Mouse (Mus musculus): ENCODE results near the gene Selenon. TPM values are rescaled to one million over a fixed set of nuclear protein-coding genes. Genes with fewer than 3 reads are reported as not detected.
A peak's percentile ranks its signal among the peaks of the same experiment; 100 is the strongest.

Selenon gene
- polyA plus RNA-seq, 1 experiment from 2014 or later: 7.5 TPM

DNA sequence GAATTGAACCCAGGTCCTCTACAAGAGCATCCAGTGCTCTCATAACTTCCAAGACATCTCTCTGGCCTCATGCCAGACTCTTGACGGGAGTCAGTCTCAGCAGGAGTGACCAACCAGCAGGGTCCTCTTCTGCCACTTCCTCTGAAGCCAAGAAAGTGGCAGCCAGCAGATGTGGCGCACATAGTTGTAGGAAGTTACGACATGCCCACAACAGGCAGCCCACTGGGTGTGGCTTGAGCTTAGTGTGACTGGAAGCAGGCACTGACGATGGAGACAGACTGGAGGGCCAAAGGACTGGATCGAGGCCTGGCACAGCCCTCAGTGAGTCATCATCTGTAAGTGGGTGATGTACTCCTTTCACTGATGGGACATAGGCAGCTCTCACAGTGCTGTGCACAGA is 37.0 kb upstream of the Selenon start:
- Histone ChIP-seq H3K4me3 (no peak overlapping the region), H3K9me3 (no peaks in the 10 kb centered on the region), H3K4me2 (no peak overlapping the region), H3K27me3 (replicated peaks) (no peaks in the 10 kb centered on the region), H3K4me1 (peaks cover 26% of the 10 kb centered on the region), H3K36me3 (peaks cover 11% of the 10 kb centered on the region), H3K27ac (replicated peaks) (no peak overlapping the region), H3K9ac (no peak overlapping the region)
- ATAC-seq (ENCODE audit: extremely low read depth, insufficient number of reproducible peaks, low FRiP score, low TSS enrichment): no peak
- WGBS: 76% methylated on average over 5 of the region's 5 CpGs

GRCm38 (mm10) chr4:134588287-134588686 is 36.3 kb upstream of the Selenon start:
- no peaks in the 10 kb centered on the region for H3K9me3 ChIP-seq
- no peak overlapping the region for H3K27ac ChIP-seq (replicated peaks)
- ATAC-seq (ENCODE audit: extremely low read depth, insufficient number of reproducible peaks, low FRiP score, low TSS enrichment): no peak
- peaks cover 28% of the 10 kb centered on the region for H3K4me1 ChIP-seq
- no peak overlapping the region for H3K4me2 ChIP-seq
- H3K27me3 ChIP-seq (replicated peaks): no peaks in the 10 kb centered on the region
- 81% methylated on average over 9 of the region's 9 CpGs for WGBS
- no peak overlapping the region for H3K9ac ChIP-seq
- peaks cover 11% of the 10 kb centered on the region for H3K36me3 ChIP-seq
- H3K4me3 ChIP-seq: no peak overlapping the region

DNA sequence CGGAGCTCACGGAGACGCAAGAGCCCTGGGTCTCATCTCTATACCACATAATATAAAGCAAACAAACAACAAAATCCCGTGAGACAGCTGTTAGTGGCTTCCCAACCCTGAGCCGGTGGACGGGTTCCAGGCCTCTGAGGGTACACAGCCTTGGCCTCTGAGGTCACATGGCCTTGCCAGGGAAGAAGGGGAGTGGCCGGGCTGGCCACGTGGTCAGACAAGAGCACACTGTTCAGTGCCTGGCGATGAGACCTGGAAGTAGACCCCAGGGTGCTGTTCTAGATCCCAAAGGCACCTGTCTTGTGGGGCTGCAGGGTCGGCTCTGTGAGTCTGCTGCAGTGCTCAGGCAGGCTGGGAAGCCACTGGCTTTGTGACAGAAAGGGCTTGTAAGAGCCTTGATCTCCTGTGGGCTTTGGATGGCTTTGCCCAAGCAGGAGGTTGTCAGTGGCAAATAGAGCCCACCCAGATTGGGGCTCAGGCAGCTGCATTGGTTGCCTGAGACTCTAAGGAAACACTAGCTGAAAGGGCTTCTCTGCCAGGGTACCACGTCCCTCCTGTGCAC is 35.8 kb upstream of the Selenon start:
- Histone ChIP-seq H3K4me3 (no peak overlapping the region), H3K27ac (replicated peaks) (no peak overlapping the region), H3K27me3 (replicated peaks) (no peaks in the 10 kb centered on the region), H3K4me1 (peaks cover 29% of the 10 kb centered on the region), H3K9ac (no peak overlapping the region), H3K9me3 (no peaks in the 10 kb centered on the region), H3K4me2 (no peak overlapping the region), H3K36me3 (peaks cover 11% of the 10 kb centered on the region)
- 55% methylated on average over 11 of the region's 11 CpGs for WGBS
- ATAC-seq (ENCODE audit: extremely low read depth, insufficient number of reproducible peaks, low FRiP score, low TSS enrichment): no peak

DNA sequence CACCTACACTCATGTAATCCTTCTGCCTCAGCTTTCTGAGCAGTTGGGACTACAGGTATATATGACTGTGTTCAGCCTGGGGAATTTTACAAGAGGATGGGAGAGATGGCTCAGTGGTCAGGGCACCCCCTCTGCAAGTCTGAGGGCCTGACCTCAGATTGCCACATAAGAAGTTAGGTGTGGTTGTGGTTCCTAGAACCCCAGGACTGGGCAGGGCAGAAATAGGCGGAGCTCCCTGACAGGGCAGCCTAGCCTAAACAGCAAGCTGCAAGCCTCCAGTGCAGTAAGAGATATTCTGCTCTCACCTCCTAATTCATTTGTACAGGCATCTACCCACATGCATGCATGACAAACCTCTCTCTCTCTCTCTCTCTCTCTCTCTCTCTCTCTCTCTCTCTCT is 34.7 kb upstream of the Selenon start:
- H3K27me3 ChIP-seq (replicated peaks): no peaks in the 10 kb centered on the region
- no peak overlapping the region for H3K9ac ChIP-seq
- H3K4me1 ChIP-seq: peaks cover 25% of the 10 kb centered on the region
- no peak for ATAC-seq (ENCODE audit: extremely low read depth, insufficient number of reproducible peaks, low FRiP score, low TSS enrichment)
- H3K4me2 ChIP-seq: no peak overlapping the region
- H3K9me3 ChIP-seq: no peaks in the 10 kb centered on the region
- H3K4me3 ChIP-seq: no peak overlapping the region
- peaks cover 11% of the 10 kb centered on the region for H3K36me3 ChIP-seq
- H3K27ac ChIP-seq (replicated peaks): no peak overlapping the region
- WGBS: 82% methylated on average over 1 of the region's 1 CpGs

DNA sequence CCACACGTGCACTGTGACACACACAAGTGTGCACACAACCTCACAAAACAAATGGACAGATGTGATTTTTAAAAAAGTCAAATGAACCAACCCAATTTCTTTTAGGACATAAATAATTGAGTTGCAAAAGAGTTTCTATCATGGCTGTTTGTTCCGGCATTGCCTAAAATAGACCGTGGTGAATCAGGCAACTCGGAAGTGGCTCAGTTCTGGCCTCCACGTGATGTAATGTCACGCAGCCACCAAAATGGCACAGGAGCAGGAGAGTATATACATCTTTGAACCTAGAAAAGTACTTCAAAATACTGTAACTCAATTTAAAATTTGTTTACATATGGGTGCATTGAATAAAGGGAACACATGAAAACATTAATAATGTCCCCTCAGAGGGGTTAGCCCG is 34.2 kb upstream of the Selenon start:
- 72% methylated on average over 7 of the region's 7 CpGs for WGBS

GRCm38 (mm10) chr4:134583513-134583912 is 31.5 kb upstream of the Selenon start:
- Histone ChIP-seq H3K9ac (no peak overlapping the region), H3K27me3 (replicated peaks) (no peaks in the 10 kb centered on the region), H3K9me3 (no peaks in the 10 kb centered on the region), H3K4me3 (no peak overlapping the region), H3K4me2 (no peak overlapping the region), H3K36me3 (no peaks in the 10 kb centered on the region), H3K27ac (replicated peaks) (no peak overlapping the region), H3K4me1 (peaks cover 45% of the 10 kb centered on the region)
- no peak for ATAC-seq (ENCODE audit: extremely low read depth, insufficient number of reproducible peaks, low FRiP score, low TSS enrichment)
- WGBS: 59% methylated on average over 3 of the region's 3 CpGs

More for the DNA sequence above, 34.2 kb upstream of the Selenon start:
- no peak overlapping the region for H3K9ac ChIP-seq
- no peak overlapping the region for H3K4me2 ChIP-seq
- ATAC-seq (ENCODE audit: extremely low read depth, insufficient number of reproducible peaks, low FRiP score, low TSS enrichment): no peak
- no peak overlapping the region for H3K4me3 ChIP-seq
- no peaks in the 10 kb centered on the region for H3K27me3 ChIP-seq (replicated peaks)
- H3K27ac ChIP-seq (replicated peaks): no peak overlapping the region
- no peaks in the 10 kb centered on the region for H3K9me3 ChIP-seq
- peaks cover 24% of the 10 kb centered on the region for H3K4me1 ChIP-seq
- H3K36me3 ChIP-seq: peaks cover 10% of the 10 kb centered on the region

GRCm38 (mm10) chr4:134581365-134581764 is 29.4 kb upstream of the Selenon start:
- H3K4me1 ChIP-seq: peaks cover 44% of the 10 kb centered on the region
- H3K9ac ChIP-seq: peak overlapping the region; percentile 74; the same call in 1 of the 2 replicates
- WGBS: 58% methylated on average over 8 of the region's 8 CpGs
- H3K4me2 ChIP-seq: no peak overlapping the region
- H3K27me3 ChIP-seq (replicated peaks): no peaks in the 10 kb centered on the region
- no peaks in the 10 kb centered on the region for H3K36me3 ChIP-seq
- no peak overlapping the region for H3K4me3 ChIP-seq
- no peak for ATAC-seq (ENCODE audit: extremely low read depth, insufficient number of reproducible peaks, low FRiP score, low TSS enrichment)
- no peaks in the 10 kb centered on the region for H3K9me3 ChIP-seq
- H3K27ac ChIP-seq (replicated peaks): no peak overlapping the region

DNA sequence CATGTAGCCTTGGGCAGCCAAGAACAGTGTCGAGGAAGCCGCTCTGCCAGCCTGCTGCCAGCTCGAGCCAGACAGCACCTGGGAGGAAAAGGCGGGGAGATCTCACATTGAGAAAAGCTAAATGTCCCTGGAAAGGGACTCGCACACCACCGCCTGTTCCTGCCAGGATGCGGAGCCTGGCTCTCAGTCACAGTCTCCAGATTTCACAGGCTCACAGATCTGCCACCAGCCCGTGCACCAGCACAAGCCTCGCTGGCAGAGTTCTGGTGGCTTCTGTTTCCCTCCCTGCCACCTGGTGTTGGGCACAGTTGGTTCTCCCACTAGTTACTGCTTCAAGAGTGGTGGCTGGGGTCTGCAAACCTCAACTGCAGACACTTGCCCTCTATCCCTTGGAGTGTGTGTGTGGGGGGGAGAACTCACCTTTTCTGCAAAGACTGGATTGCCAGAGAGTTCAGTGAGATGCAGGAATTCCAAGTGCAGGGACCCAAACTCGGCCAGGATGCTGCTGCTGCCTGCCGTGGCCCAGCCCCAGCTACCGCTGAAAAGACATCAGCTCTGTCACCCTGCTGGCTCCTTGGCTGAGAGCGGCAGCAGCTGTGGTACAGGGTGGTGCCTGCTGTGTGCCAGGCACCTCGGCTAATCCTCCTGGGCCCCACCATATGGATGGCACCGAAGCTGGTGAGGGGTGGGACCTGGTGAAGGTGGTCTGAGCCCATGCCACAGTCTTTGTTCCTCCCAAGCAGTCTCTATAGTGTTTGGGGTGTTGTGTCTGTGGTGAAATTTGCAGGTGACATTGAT is 28.6 kb upstream of the Selenon start:
- no peak for ATAC-seq (ENCODE audit: extremely low read depth, insufficient number of reproducible peaks, low FRiP score, low TSS enrichment)
- Histone ChIP-seq H3K9me3 (no peaks in the 10 kb centered on the region), H3K4me3 (no peak overlapping the region), H3K36me3 (peaks cover 2% of the 10 kb centered on the region; the same call in 1 of the 2 replicates), H3K4me2 (no peak overlapping the region), H3K9ac (peak overlapping the region; percentile 74; the same call in 1 of the 2 replicates), H3K27me3 (replicated peaks) (no peaks in the 10 kb centered on the region), H3K27ac (replicated peaks) (peak overlapping the region; percentile 89; the same call in 1 of the 2 replicates), H3K4me1 (peaks cover 41% of the 10 kb centered on the region)
- WGBS: 78% methylated on average over 15 of the region's 15 CpGs

DNA sequence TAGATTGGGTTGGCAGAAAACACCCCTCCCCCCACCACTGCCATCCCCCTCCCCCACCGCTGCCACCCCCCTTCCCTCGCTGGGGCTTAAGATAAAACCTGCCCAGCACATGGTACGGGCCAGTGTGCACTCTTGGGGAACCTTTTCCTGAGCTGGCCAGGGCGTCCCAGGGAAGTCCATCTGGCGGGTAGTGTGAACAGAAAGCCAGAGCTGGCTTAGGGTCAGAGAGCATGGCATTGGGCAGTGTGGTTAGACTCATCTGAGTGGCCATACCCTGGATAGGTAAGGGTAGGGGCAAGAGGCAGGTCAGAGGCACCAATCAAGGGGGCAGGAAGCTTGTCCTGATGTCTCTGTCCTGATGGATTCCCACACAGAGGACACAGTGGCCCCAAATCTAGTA is 27.7 kb upstream of the Selenon start:
- Histone ChIP-seq H3K9ac (peak overlapping the region; percentile 74), H3K27me3 (replicated peaks) (no peaks in the 10 kb centered on the region), H3K27ac (replicated peaks) (peak overlapping the region; percentile 89), H3K9me3 (no peaks in the 10 kb centered on the region), H3K4me1 (peaks cover 40% of the 10 kb centered on the region), H3K4me3 (peak overlapping the region; percentile 30), H3K36me3 (peaks cover 11% of the 10 kb centered on the region), H3K4me2 (peak overlapping the region; percentile 65)
- 12% methylated on average over 5 of the region's 5 CpGs for WGBS
- ATAC-seq (ENCODE audit: extremely low read depth, insufficient number of reproducible peaks, low FRiP score, low TSS enrichment): no peak

GRCm38 (mm10) chr4:134579212-134579611 is 27.2 kb upstream of the Selenon start:
- Histone ChIP-seq H3K27me3 (replicated peaks) (no peaks in the 10 kb centered on the region), H3K4me1 (peaks cover 40% of the 10 kb centered on the region), H3K4me3 (peak overlapping the region; percentile 30), H3K9me3 (no peaks in the 10 kb centered on the region), H3K9ac (peak overlapping the region; percentile 74), H3K27ac (replicated peaks) (peak overlapping the region; percentile 89), H3K36me3 (peaks cover 15% of the 10 kb centered on the region), H3K4me2 (peak overlapping the region; percentile 65)
- peak; percentile 41; the same call in 1 of the 2 replicates for ATAC-seq (ENCODE audit: extremely low read depth, insufficient number of reproducible peaks, low FRiP score, low TSS enrichment)
- WGBS: 4% methylated on average over 11 of the region's 11 CpGs

DNA sequence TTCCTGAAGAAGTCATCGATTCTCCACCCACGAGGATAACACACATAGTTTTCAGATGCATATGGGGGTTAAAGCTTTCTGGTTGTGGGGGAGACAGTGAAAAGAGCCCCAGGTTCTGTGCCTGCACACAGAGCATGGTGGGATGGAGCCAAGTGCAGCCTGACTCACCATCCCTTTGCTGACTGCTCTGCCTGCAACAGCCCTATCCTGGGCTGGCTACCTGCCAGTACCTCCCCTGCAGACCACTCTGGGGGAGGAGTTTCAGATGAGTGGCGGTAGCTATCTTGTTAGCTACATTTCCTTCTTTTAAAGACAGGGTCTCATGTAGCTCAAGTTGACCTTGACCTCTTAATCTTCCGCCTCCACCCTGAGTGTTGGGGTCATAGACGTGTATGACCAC is 26.4 kb upstream of the Selenon start:
- Histone ChIP-seq H3K27ac (replicated peaks) (peak overlapping the region; percentile 89), H3K9me3 (no peaks in the 10 kb centered on the region), H3K4me2 (peak overlapping the region; percentile 65), H3K27me3 (replicated peaks) (no peaks in the 10 kb centered on the region), H3K4me3 (peak overlapping the region; percentile 30; the same call in 1 of the 2 replicates), H3K4me1 (peaks cover 39% of the 10 kb centered on the region), H3K9ac (peak overlapping the region; percentile 74), H3K36me3 (peaks cover 16% of the 10 kb centered on the region)
- ATAC-seq (ENCODE audit: extremely low read depth, insufficient number of reproducible peaks, low FRiP score, low TSS enrichment): peak; percentile 32; the same call in 1 of the 2 replicates
- 31% methylated on average over 5 of the region's 5 CpGs for WGBS

All from heart, embryonic 13.5 days (tissue).